8 mouse cellular contexts compared by ENCODE assay signal in genomic region chr17:87458911-87459749, GRCm38 (mm10). TPM values are rescaled to one million over a fixed set of nuclear protein-coding genes. Genes with fewer than 3 reads are reported as not detected.
DNase-seq lines count a peak whose midpoint lies in the region; TF ChIP-seq lines count a peak whose summit lies in the region.

No protein-coding gene starts in this region.

- TF ChIP-seq POLR2A in spleen, adult 2 months (IDR thresholded peaks at IDR 0.05; ENCODE audit: low read depth, low read length): no peak
- TF ChIP-seq POLR2A in kidney, adult 2 months (IDR thresholded peaks at IDR 0.05; ENCODE audit: low read depth, low read length): no peak

- H3K4me1 ChIP-seq in spleen, adult 2 months (ENCODE audit: control insufficient read depth, insufficient read depth, insufficient read length): peaks cover 12% of the 10 kb centered on the region
- H3K4me1 ChIP-seq in kidney, adult 2 months (ENCODE audit: control insufficient read depth, insufficient read depth, low read length): peaks cover 11% of the 10 kb centered on the region

- peak overlapping the region; percentile 12; the same call in 1 of the 2 replicates for H3K27ac ChIP-seq in spleen, adult 2 months (ENCODE audit: insufficient read depth, low read length)
- H3K27ac ChIP-seq in kidney, adult 2 months (ENCODE audit: insufficient read depth, low read depth, low read length): peak overlapping the region; percentile 75

- H3K4me3 ChIP-seq in spleen, adult 2 months (ENCODE audit: extremely low read depth, insufficient read depth, insufficient read length): peak overlapping the region; percentile 32; the same call in 1 of the 2 replicates
- no peak overlapping the region for H3K4me3 ChIP-seq in kidney, adult 2 months (ENCODE audit: insufficient read depth, low read depth, low read length)

- TF ChIP-seq CTCF in spleen, adult 2 months (IDR thresholded peaks at IDR 0.05; ENCODE audit: extremely low read depth, insufficient read depth, insufficient read length, insufficient replicate concordance): no peak
- no peak for TF ChIP-seq CTCF in kidney, adult 2 months (conservative IDR thresholded peaks at IDR 0.05; ENCODE audit: insufficient read depth, insufficient read length, low read depth, low read length)

- 15% methylated on average over 13 of the region's 17 CpGs for WGBS in spleen, adult 2 months
- WGBS in kidney, adult 2 months: 7% methylated on average over 13 of the region's 17 CpGs

- no peaks in the 10 kb centered on the region for H3K36me3 ChIP-seq in spleen, adult 2 months (ENCODE audit: control insufficient read depth, insufficient read depth, low read length)
- H3K36me3 ChIP-seq in kidney, adult 2 months (ENCODE audit: control insufficient read depth, insufficient read depth, low read length): no peaks in the 10 kb centered on the region

- no peak for DNase-seq in spleen, adult 2 months (ENCODE audit: low read depth in 1 of 2, low spot score in 2 of 2)
- DNase-seq in spleen, postnatal 14 days (ENCODE audit: low spot score in 2 of 2): no peak
- DNase-seq in embryo, embryonic 10.5 days (ENCODE audit: low spot score): peak; percentile 56
- peak; percentile 57 to 59 for DNase-seq in heart, adult 9 months (ENCODE audit: low spot score in 2 of 2)
- peak; percentile 66 for DNase-seq in kidney, adult 2 months
- DNase-seq in lung, postnatal 10 days: peak; percentile 68
- peak; percentile 30 for DNase-seq in ovary, postnatal 10 days (ENCODE audit: low spot score)
- no peak for DNase-seq in right cerebral cortex, postnatal 10 days (ENCODE audit: low spot score in 2 of 2)

- H3K27me3 ChIP-seq in spleen, adult 2 months (ENCODE audit: control insufficient read depth, insufficient read depth, low read length): no peaks in the 10 kb centered on the region
- H3K27me3 ChIP-seq in kidney, adult 2 months (replicated peaks; ENCODE audit: control insufficient read depth, insufficient read depth, low read length): no peaks in the 10 kb centered on the region

RNA-seq across cellular contexts. Expression of gene Calm2, which starts 12.4 kb away (rescaled TPM):
- 12.4 TPM in 2 replicates for polyA plus RNA-seq in spleen, adult 2 months (2012; rRNA removed)
- 40.5 and 78.8 TPM in 2 replicates for polyA plus RNA-seq in kidney, adult 2 months (2012; rRNA removed)

RNA-seq across cellular contexts. Expression of gene Stpg4, which starts 31.6 kb away (rescaled TPM):
- polyA plus RNA-seq in spleen, adult 2 months (2012; rRNA removed): 0.21 TPM in 1 of 2 replicates, not detected in the other
- not detected in 2 replicates for polyA plus RNA-seq in kidney, adult 2 months (2012; rRNA removed)

Comparison
In these comparisons a context has a peak if more than half of its experiments do, and no peak if none do; other contexts are left out.
1. DNase-seq: peak in embryo, embryonic 10.5 days (single experiment), heart, adult 9 months (2 of 2), kidney, adult 2 months (single experiment), lung, postnatal 10 days (single experiment) and ovary, postnatal 10 days (single experiment); none in spleen, adult 2 months (0 of 2), spleen, postnatal 14 days (0 of 2) and right cerebral cortex, postnatal 10 days (0 of 2).